Mouse (Mus musculus): ENCODE results near the gene Mbnl2. TPM values are rescaled to one million over a fixed set of nuclear protein-coding genes. Genes with fewer than 3 reads are reported as not detected.

Mbnl2 gene
- polyA plus RNA-seq, 1 experiment from 2014 or later: 21.8 TPM

DNA sequence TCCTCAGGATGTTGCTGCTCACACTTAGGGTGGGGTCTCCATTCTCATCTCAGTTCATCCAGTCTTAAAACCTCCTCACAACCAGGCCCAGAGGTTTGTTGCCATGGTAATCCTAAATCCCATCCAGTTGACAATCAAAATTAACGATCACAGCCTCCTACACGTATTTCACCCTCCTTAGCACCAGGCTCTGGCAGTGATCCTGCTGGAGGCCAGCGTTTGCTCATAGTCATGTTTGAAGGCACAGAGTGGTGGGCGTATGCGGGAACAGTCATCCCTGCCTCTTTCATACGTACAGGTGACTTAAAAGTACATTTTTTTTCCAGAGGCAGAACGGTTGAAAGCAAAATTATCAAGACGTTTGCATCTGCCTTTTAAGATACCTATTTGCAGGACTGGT is 8.3 kb downstream of the Mbnl2 start:
- Histone ChIP-seq H3K4me3 (ENCODE audit: low read depth, low read length) (no peak overlapping the region), H3K27me3 (ENCODE audit: control insufficient read depth, insufficient read depth, low read depth, low read length) (no peaks in the 10 kb centered on the region), H3K9ac (ENCODE audit: low read depth, low read length) (no peak overlapping the region), H3K4me1 (ENCODE audit: control insufficient read depth, insufficient read depth, low read length) (peaks cover 25% of the 10 kb centered on the region), H3K4me2 (ENCODE audit: low read length) (no peak overlapping the region), H3K27ac (ENCODE audit: low read length) (no peak overlapping the region), H3K36me3 (ENCODE audit: control insufficient read depth, insufficient read depth, low read length) (no peaks in the 10 kb centered on the region), H3K9me3 (replicated peaks; ENCODE audit: control insufficient read depth, low read length, poor library complexity, severe bottlenecking) (no peaks in the 10 kb centered on the region)
- WGBS: 70% methylated on average over 8 of the region's 8 CpGs
- no peak for ATAC-seq

GRCm38 (mm10) chr14:120284504-120284903 is 9.0 kb downstream of the Mbnl2 start:
- H3K27ac ChIP-seq (ENCODE audit: low read length): no peak overlapping the region
- H3K36me3 ChIP-seq (ENCODE audit: control insufficient read depth, insufficient read depth, low read length): no peaks in the 10 kb centered on the region
- H3K4me2 ChIP-seq (ENCODE audit: low read length): no peak overlapping the region
- H3K27me3 ChIP-seq (ENCODE audit: control insufficient read depth, insufficient read depth, low read depth, low read length): no peaks in the 10 kb centered on the region
- H3K4me3 ChIP-seq (ENCODE audit: low read depth, low read length): no peak overlapping the region
- 76% methylated on average over 5 of the region's 5 CpGs for WGBS
- peaks cover 18% of the 10 kb centered on the region for H3K4me1 ChIP-seq (ENCODE audit: control insufficient read depth, insufficient read depth, low read length)
- H3K9me3 ChIP-seq (replicated peaks; ENCODE audit: control insufficient read depth, low read length, poor library complexity, severe bottlenecking): no peaks in the 10 kb centered on the region
- no peak for ATAC-seq
- H3K9ac ChIP-seq (ENCODE audit: low read depth, low read length): no peak overlapping the region

GRCm38 (mm10) chr14:120287121-120287986 is 11.9 kb downstream of the Mbnl2 start:
- no peak overlapping the region for H3K27ac ChIP-seq (ENCODE audit: low read length)
- 59% methylated on average over 21 of the region's 21 CpGs for WGBS

GRCm38 (mm10) chr14:120287987-120288275 is 12.5 kb downstream of the Mbnl2 start:
- Histone ChIP-seq H3K27ac (ENCODE audit: low read length) (no peak overlapping the region), H3K4me2 (ENCODE audit: low read length) (no peak overlapping the region), H3K4me1 (ENCODE audit: control insufficient read depth, insufficient read depth, low read length) (peaks cover 10% of the 10 kb centered on the region), H3K27me3 (ENCODE audit: control insufficient read depth, insufficient read depth, low read depth, low read length) (no peaks in the 10 kb centered on the region), H3K9me3 (replicated peaks; ENCODE audit: control insufficient read depth, low read length, poor library complexity, severe bottlenecking) (no peaks in the 10 kb centered on the region), H3K9ac (ENCODE audit: low read depth, low read length) (no peak overlapping the region), H3K4me3 (ENCODE audit: low read depth, low read length) (no peak overlapping the region), H3K36me3 (ENCODE audit: control insufficient read depth, insufficient read depth, low read length) (no peaks in the 10 kb centered on the region)
- no peak for ATAC-seq

More at GRCm38 (mm10) chr14:120287121-120287986, 11.9 kb downstream of the Mbnl2 start:
- no peak overlapping the region for H3K4me3 ChIP-seq (ENCODE audit: low read depth, low read length)
- no peak overlapping the region for H3K9ac ChIP-seq (ENCODE audit: low read depth, low read length)
- H3K27me3 ChIP-seq (ENCODE audit: control insufficient read depth, insufficient read depth, low read depth, low read length): no peaks in the 10 kb centered on the region
- H3K36me3 ChIP-seq (ENCODE audit: control insufficient read depth, insufficient read depth, low read length): no peaks in the 10 kb centered on the region
- no peaks in the 10 kb centered on the region for H3K9me3 ChIP-seq (replicated peaks; ENCODE audit: control insufficient read depth, low read length, poor library complexity, severe bottlenecking)
- no peak overlapping the region for H3K4me2 ChIP-seq (ENCODE audit: low read length)
- H3K4me1 ChIP-seq (ENCODE audit: control insufficient read depth, insufficient read depth, low read length): peaks cover 10% of the 10 kb centered on the region
- no peak for ATAC-seq

GRCm38 (mm10) chr14:120288378-120289002 is 13.0 kb downstream of the Mbnl2 start:
- no peak for ATAC-seq
- H3K9me3 ChIP-seq (replicated peaks; ENCODE audit: control insufficient read depth, low read length, poor library complexity, severe bottlenecking): no peaks in the 10 kb centered on the region
- no peaks in the 10 kb centered on the region for H3K27me3 ChIP-seq (ENCODE audit: control insufficient read depth, insufficient read depth, low read depth, low read length)
- H3K4me2 ChIP-seq (ENCODE audit: low read length): no peak overlapping the region
- H3K4me3 ChIP-seq (ENCODE audit: low read depth, low read length): no peak overlapping the region
- no peak overlapping the region for H3K9ac ChIP-seq (ENCODE audit: low read depth, low read length)
- H3K27ac ChIP-seq (ENCODE audit: low read length): no peak overlapping the region
- peaks cover 10% of the 10 kb centered on the region for H3K4me1 ChIP-seq (ENCODE audit: control insufficient read depth, insufficient read depth, low read length)
- WGBS: 94% methylated on average over 10 of the region's 10 CpGs
- H3K36me3 ChIP-seq (ENCODE audit: control insufficient read depth, insufficient read depth, low read length): no peaks in the 10 kb centered on the region

GRCm38 (mm10) chr14:120289065-120289464 is 13.6 kb downstream of the Mbnl2 start:
- no peaks in the 10 kb centered on the region for H3K9me3 ChIP-seq (replicated peaks; ENCODE audit: control insufficient read depth, low read length, poor library complexity, severe bottlenecking)
- peaks cover 10% of the 10 kb centered on the region for H3K4me1 ChIP-seq (ENCODE audit: control insufficient read depth, insufficient read depth, low read length)
- WGBS: 88% methylated on average over 9 of the region's 9 CpGs
- no peak overlapping the region for H3K27ac ChIP-seq (ENCODE audit: low read length)
- H3K4me3 ChIP-seq (ENCODE audit: low read depth, low read length): no peak overlapping the region
- no peak for ATAC-seq
- no peak overlapping the region for H3K9ac ChIP-seq (ENCODE audit: low read depth, low read length)
- H3K4me2 ChIP-seq (ENCODE audit: low read length): no peak overlapping the region
- H3K36me3 ChIP-seq (ENCODE audit: control insufficient read depth, insufficient read depth, low read length): no peaks in the 10 kb centered on the region
- no peaks in the 10 kb centered on the region for H3K27me3 ChIP-seq (ENCODE audit: control insufficient read depth, insufficient read depth, low read depth, low read length)

DNA sequence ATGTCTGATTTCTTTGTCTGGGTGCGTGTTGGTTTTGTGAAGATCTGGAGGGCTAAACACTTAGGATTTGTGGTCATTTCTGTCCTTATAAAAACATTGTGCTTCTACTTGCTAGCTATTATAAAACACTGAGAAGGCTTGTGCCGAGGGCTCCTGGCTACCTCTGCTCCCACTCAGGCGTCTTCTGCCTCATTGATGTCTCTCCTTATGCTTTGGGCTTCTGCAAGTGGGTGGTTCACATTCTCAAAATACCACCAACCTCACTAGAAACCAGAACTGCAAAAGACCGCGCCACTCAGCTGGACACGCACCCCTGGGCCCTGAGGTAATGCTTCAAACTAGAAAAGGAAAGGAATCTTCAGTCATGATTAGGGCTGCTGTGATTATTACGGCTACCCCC is 14.1 kb downstream of the Mbnl2 start:
- Histone ChIP-seq H3K4me2 (ENCODE audit: low read length) (no peak overlapping the region), H3K36me3 (ENCODE audit: control insufficient read depth, insufficient read depth, low read length) (no peaks in the 10 kb centered on the region), H3K27ac (ENCODE audit: low read length) (no peak overlapping the region), H3K9ac (ENCODE audit: low read depth, low read length) (no peak overlapping the region), H3K4me1 (ENCODE audit: control insufficient read depth, insufficient read depth, low read length) (peaks cover 9% of the 10 kb centered on the region), H3K9me3 (replicated peaks; ENCODE audit: control insufficient read depth, low read length, poor library complexity, severe bottlenecking) (no peaks in the 10 kb centered on the region), H3K27me3 (ENCODE audit: control insufficient read depth, insufficient read depth, low read depth, low read length) (no peaks in the 10 kb centered on the region), H3K4me3 (ENCODE audit: low read depth, low read length) (no peak overlapping the region)
- ATAC-seq: no peak
- WGBS: 85% methylated on average over 7 of the region's 7 CpGs

GRCm38 (mm10) chr14:120291226-120291757 is 15.8 kb downstream of the Mbnl2 start:
- no peak for ATAC-seq
- Histone ChIP-seq H3K36me3 (ENCODE audit: control insufficient read depth, insufficient read depth, low read length) (no peaks in the 10 kb centered on the region), H3K27me3 (ENCODE audit: control insufficient read depth, insufficient read depth, low read depth, low read length) (no peaks in the 10 kb centered on the region), H3K9me3 (replicated peaks; ENCODE audit: control insufficient read depth, low read length, poor library complexity, severe bottlenecking) (no peaks in the 10 kb centered on the region), H3K4me2 (ENCODE audit: low read length) (no peak overlapping the region), H3K9ac (ENCODE audit: low read depth, low read length) (no peak overlapping the region), H3K4me3 (ENCODE audit: low read depth, low read length) (no peak overlapping the region), H3K27ac (ENCODE audit: low read length) (no peak overlapping the region), H3K4me1 (ENCODE audit: control insufficient read depth, insufficient read depth, low read length) (peaks cover 8% of the 10 kb centered on the region)
- WGBS: 95% methylated on average over 13 of the region's 13 CpGs

- Histone ChIP-seq H3K4me2 (ENCODE audit: low read length) (no peak overlapping the region), H3K9me3 (replicated peaks; ENCODE audit: control insufficient read depth, low read length, poor library complexity, severe bottlenecking) (no peaks in the 10 kb centered on the region), H3K4me1 (ENCODE audit: control insufficient read depth, insufficient read depth, low read length) (peaks cover 5% of the 10 kb centered on the region), H3K36me3 (ENCODE audit: control insufficient read depth, insufficient read depth, low read length) (no peaks in the 10 kb centered on the region), H3K27me3 (ENCODE audit: control insufficient read depth, insufficient read depth, low read depth, low read length) (no peaks in the 10 kb centered on the region), H3K27ac (ENCODE audit: low read length) (no peak overlapping the region), H3K9ac (ENCODE audit: low read depth, low read length) (no peak overlapping the region), H3K4me3 (ENCODE audit: low read depth, low read length) (no peak overlapping the region)
- no peak for ATAC-seq
- WGBS: 89% methylated on average over 5 of the region's 5 CpGs
Measured at GRCm38 (mm10) chr14:120292133-120292532, 16.7 kb downstream of the Mbnl2 start.
